Mouse (Mus musculus): Measurements from ENCODE around the gene Duox2. TPM values are rescaled to one million over a fixed set of nuclear protein-coding genes. Genes with fewer than 3 reads are reported as not detected.

The Duox2 gene
- polyA plus RNA-seq, 1 experiment from 2014 or later: not detected

- Histone ChIP-seq H3K4me3 (no peak overlapping the region), H3K4me1 (replicated peaks) (no peaks in the 10 kb centered on the region), H3K9ac (no peak overlapping the region), H3K4me2 (no peak overlapping the region), H3K9me3 (no peaks in the 10 kb centered on the region), H3K27ac (no peak overlapping the region), H3K27me3 (no peaks in the 10 kb centered on the region), H3K36me3 (peaks cover 8% of the 10 kb centered on the region; the same call in 1 of the 2 replicates)
- 92% methylated on average over 5 of the region's 5 CpGs for WGBS
- no peak for ATAC-seq (ENCODE audit: low FRiP score)
Measured at GRCm38 (mm10) chr2:122255997-122256396, 42.3 kb downstream of the Duox2 start.

- Histone ChIP-seq H3K4me2 (no peak overlapping the region), H3K27me3 (no peaks in the 10 kb centered on the region), H3K9me3 (no peaks in the 10 kb centered on the region), H3K4me3 (no peak overlapping the region), H3K4me1 (replicated peaks) (no peaks in the 10 kb centered on the region), H3K9ac (no peak overlapping the region), H3K36me3 (peaks cover 3% of the 10 kb centered on the region; the same call in 1 of the 2 replicates), H3K27ac (no peak overlapping the region)
- ATAC-seq (ENCODE audit: low FRiP score): no peak
- WGBS: 90% methylated on average over 10 of the region's 10 CpGs
Measured at GRCm38 (mm10) chr2:122247786-122248185, 50.5 kb downstream of the Duox2 start.

GRCm38 (mm10) chr2:122243671-122244131, 54.5 kb downstream of the Duox2 start:
- Histone ChIP-seq H3K9ac (no peak overlapping the region), H3K27me3 (no peaks in the 10 kb centered on the region)
- peak; percentile 54; the same call in 1 of the 2 replicates for ATAC-seq (ENCODE audit: low FRiP score)

GRCm38 (mm10) chr2:122241935-122242334, 56.3 kb downstream of the Duox2 start:
- H3K9ac ChIP-seq: no peak overlapping the region

More at GRCm38 (mm10) chr2:122243671-122244131, 54.5 kb downstream of the Duox2 start:
- no peak overlapping the region for H3K4me3 ChIP-seq
- H3K27ac ChIP-seq: no peak overlapping the region
- no peaks in the 10 kb centered on the region; the same call in 1 of the 2 replicates for H3K36me3 ChIP-seq
- H3K4me2 ChIP-seq: no peak overlapping the region
- H3K9me3 ChIP-seq: no peaks in the 10 kb centered on the region
- H3K4me1 ChIP-seq (replicated peaks): no peaks in the 10 kb centered on the region
- WGBS: 3% methylated on average over 3 of the region's 3 CpGs

GRCm38 (mm10) chr2:122241226-122241625, 57.0 kb downstream of the Duox2 start:
- Histone ChIP-seq H3K36me3 (no peaks in the 10 kb centered on the region), H3K4me2 (no peak overlapping the region), H3K27ac (no peak overlapping the region), H3K27me3 (no peaks in the 10 kb centered on the region), H3K9me3 (no peaks in the 10 kb centered on the region), H3K4me1 (replicated peaks) (no peaks in the 10 kb centered on the region), H3K9ac (no peak overlapping the region), H3K4me3 (no peak overlapping the region)
- WGBS: 92% methylated on average over 4 of the region's 4 CpGs
- ATAC-seq (ENCODE audit: low FRiP score): no peak

More at GRCm38 (mm10) chr2:122241935-122242334, 56.3 kb downstream of the Duox2 start:
- no peaks in the 10 kb centered on the region for H3K4me1 ChIP-seq (replicated peaks)
- no peaks in the 10 kb centered on the region; the same call in 1 of the 2 replicates for H3K36me3 ChIP-seq
- no peak overlapping the region for H3K4me3 ChIP-seq
- no peaks in the 10 kb centered on the region for H3K9me3 ChIP-seq
- 76% methylated on average over 6 of the region's 6 CpGs for WGBS
- ATAC-seq (ENCODE audit: low FRiP score): no peak
- H3K4me2 ChIP-seq: no peak overlapping the region
- H3K27ac ChIP-seq: no peak overlapping the region
- H3K27me3 ChIP-seq: no peaks in the 10 kb centered on the region

- Histone ChIP-seq H3K27me3 (no peaks in the 10 kb centered on the region), H3K4me3 (no peak overlapping the region), H3K36me3 (no peaks in the 10 kb centered on the region), H3K9me3 (no peaks in the 10 kb centered on the region), H3K9ac (no peak overlapping the region), H3K27ac (no peak overlapping the region), H3K4me1 (replicated peaks) (no peaks in the 10 kb centered on the region), H3K4me2 (no peak overlapping the region)
- no peak for ATAC-seq (ENCODE audit: low FRiP score)
Measured at GRCm38 (mm10) chr2:122240735-122241134, 57.5 kb downstream of the Duox2 start.

GRCm38 (mm10) chr2:122237891-122238470, 60.3 kb downstream of the Duox2 start:
- no peak overlapping the region for H3K9ac ChIP-seq
- WGBS: 95% methylated on average over 2 of the region's 2 CpGs

GRCm38 (mm10) chr2:122236321-122236720, 61.9 kb downstream of the Duox2 start:
- Histone ChIP-seq H3K4me1 (replicated peaks) (peaks cover 10% of the 10 kb centered on the region), H3K27ac (no peak overlapping the region), H3K9ac (no peak overlapping the region), H3K27me3 (no peaks in the 10 kb centered on the region), H3K4me3 (no peak overlapping the region), H3K4me2 (no peak overlapping the region), H3K9me3 (no peaks in the 10 kb centered on the region), H3K36me3 (no peaks in the 10 kb centered on the region)
- no peak for ATAC-seq (ENCODE audit: low FRiP score)

More at GRCm38 (mm10) chr2:122237891-122238470, 60.3 kb downstream of the Duox2 start:
- no peaks in the 10 kb centered on the region for H3K9me3 ChIP-seq
- H3K4me3 ChIP-seq: no peak overlapping the region
- H3K36me3 ChIP-seq: no peaks in the 10 kb centered on the region
- H3K27ac ChIP-seq: no peak overlapping the region
- H3K27me3 ChIP-seq: no peaks in the 10 kb centered on the region
- no peak for ATAC-seq (ENCODE audit: low FRiP score)
- peaks cover 10% of the 10 kb centered on the region for H3K4me1 ChIP-seq (replicated peaks)
- H3K4me2 ChIP-seq: no peak overlapping the region

- Histone ChIP-seq H3K36me3 (no peaks in the 10 kb centered on the region), H3K4me3 (peak overlapping the region; percentile 58), H3K27me3 (no peaks in the 10 kb centered on the region), H3K9ac (peak overlapping the region; percentile 70), H3K4me1 (replicated peaks) (peaks cover 10% of the 10 kb centered on the region), H3K4me2 (peak overlapping the region; percentile 67), H3K9me3 (no peaks in the 10 kb centered on the region), H3K27ac (no peak overlapping the region)
- WGBS: 84% methylated on average over 2 of the region's 2 CpGs
- no peak for ATAC-seq (ENCODE audit: low FRiP score)
Measured at GRCm38 (mm10) chr2:122235425-122235824, 62.8 kb downstream of the Duox2 start.

- peak within 1 kb of the TSS; percentile 67 for H3K4me2 ChIP-seq
- H3K36me3 ChIP-seq: no peaks in the 10 kb centered on the region
- H3K9ac ChIP-seq: peak within 1 kb of the TSS; percentile 70
- no peaks in the 10 kb centered on the region for H3K27me3 ChIP-seq
- H3K9me3 ChIP-seq: no peaks in the 10 kb centered on the region
- WGBS: under 1% methylated on average over 35 of the region's 35 CpGs
- H3K27ac ChIP-seq: peak within 1 kb of the TSS; percentile 78
- H3K4me1 ChIP-seq (replicated peaks): peaks cover 10% of the 10 kb centered on the region
- peak; percentile 95 for ATAC-seq (ENCODE audit: low FRiP score)
- H3K4me3 ChIP-seq: peak within 1 kb of the TSS; percentile 58
Measured at GRCm38 (mm10) chr2:122234611-122235288, 63.5 kb downstream of the Duox2 start, which contains the start of gene Sord. Gene Sord, plus strand, starts transcription at chr2:122234749.

GRCm38 (mm10) chr2:122233759-122234557, 64.3 kb downstream of the Duox2 start:
- Histone ChIP-seq H3K27me3 (no peaks in the 10 kb centered on the region), H3K9me3 (no peaks in the 10 kb centered on the region), H3K36me3 (no peaks in the 10 kb centered on the region), H3K4me1 (replicated peaks) (peaks cover 10% of the 10 kb centered on the region), H3K4me3 (peak overlapping the region; percentile 58), H3K9ac (peak overlapping the region; percentile 70), H3K4me2 (peak overlapping the region; percentile 67), H3K27ac (peak overlapping the region; percentile 78)
- peak; percentile 52 for ATAC-seq (ENCODE audit: low FRiP score)
- 6% methylated on average over 26 of the region's 26 CpGs for WGBS

GRCm38 (mm10) chr2:122233341-122233740, 64.9 kb downstream of the Duox2 start:
- ATAC-seq (ENCODE audit: low FRiP score): no peak

More at GRCm38 (mm10) chr2:122233341-122233740, 64.9 kb downstream of the Duox2 start:
- Histone ChIP-seq H3K4me2 (peak overlapping the region; percentile 67), H3K9ac (no peak overlapping the region), H3K9me3 (no peaks in the 10 kb centered on the region), H3K27ac (no peak overlapping the region), H3K27me3 (no peaks in the 10 kb centered on the region), H3K4me3 (no peak overlapping the region; the same call in 1 of the 2 replicates), H3K36me3 (no peaks in the 10 kb centered on the region), H3K4me1 (replicated peaks) (peaks cover 10% of the 10 kb centered on the region)
- 60% methylated on average over 5 of the region's 5 CpGs for WGBS

Measured in hindbrain, embryonic 13.5 days (tissue).